Mouse (Mus musculus) cerebellum, adult 9-11 months (tissue): ENCODE measurements at regions not wholly inside any gene's neighbourhood (a gene's known extent, or its start where the extent isn't known, plus 50 kb on each side); places are given as distances from the start of the nearest gene placed in this dataset.
"Not testable (repeated sequence)": the region's sequence is repeated elsewhere in the genome, so short reads cannot be mapped to it uniquely, and the experiment has no call there.

Experiments
- DNase-seq: peaks from one replicate; pipeline ENCODE4 v3.0.0; 2022

DNA sequence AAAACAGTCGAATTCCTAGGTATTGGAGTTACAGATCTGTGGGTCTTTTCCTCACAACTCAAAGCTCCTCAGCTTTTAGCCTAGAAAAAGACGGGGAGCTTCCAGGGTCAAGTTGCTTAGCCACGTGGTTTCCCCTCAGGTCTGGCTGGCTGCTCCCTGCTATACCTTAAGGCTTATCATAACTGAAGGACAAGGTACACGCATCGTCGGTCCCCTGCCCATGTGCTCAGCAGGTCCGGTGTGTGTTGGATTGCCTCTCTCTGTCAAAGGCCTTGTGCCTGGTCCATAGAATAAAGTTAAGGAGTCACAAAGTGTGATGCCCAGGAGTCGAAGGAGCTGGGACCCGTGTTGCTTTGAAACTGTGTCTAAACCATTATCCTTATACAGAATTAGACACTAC is 337.7 kb upstream of the Rgma start:
- no peak for DNase-seq

DNA sequence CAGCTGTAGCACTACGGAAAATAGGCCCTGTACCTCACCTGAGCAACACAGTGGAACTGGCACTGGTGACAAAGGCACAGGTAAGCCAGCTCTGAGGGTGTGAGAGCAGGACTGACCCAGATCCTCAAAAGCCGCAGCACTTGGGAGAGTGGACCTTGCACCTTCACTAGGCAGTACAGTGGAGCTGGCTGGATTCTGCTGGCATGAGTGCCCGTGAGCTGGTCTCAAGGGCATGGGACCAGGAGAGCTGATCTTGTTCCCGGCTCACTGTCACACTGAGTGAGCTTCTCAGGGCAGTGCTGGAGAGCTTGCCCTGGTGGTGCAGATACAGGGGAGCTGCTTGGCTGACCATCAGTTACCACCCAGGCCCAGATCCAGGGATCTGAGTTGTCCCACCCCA is 335.4 kb upstream of the Rgma start:
- no peak for DNase-seq

DNA sequence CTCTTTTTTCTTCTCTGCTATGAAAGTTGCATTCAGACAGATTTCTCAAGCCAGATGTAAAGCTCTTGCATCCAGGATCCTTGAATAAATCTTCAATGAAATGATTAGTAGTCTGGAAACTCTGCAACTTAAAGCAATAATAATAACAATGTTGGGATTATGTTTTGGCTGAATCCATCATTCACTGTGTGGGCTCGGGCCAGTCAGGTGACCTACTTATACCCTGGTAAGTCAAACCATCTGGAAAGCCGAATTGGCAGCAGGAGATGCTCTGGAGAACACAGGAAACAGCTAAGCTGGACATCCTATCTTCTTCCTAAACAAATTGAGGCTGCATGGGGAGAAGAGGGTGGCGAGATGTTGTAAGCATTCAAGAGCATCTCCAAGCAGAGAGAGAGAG is 331.0 kb upstream of the Rgma start:
- DNase-seq, result no peak

DNA sequence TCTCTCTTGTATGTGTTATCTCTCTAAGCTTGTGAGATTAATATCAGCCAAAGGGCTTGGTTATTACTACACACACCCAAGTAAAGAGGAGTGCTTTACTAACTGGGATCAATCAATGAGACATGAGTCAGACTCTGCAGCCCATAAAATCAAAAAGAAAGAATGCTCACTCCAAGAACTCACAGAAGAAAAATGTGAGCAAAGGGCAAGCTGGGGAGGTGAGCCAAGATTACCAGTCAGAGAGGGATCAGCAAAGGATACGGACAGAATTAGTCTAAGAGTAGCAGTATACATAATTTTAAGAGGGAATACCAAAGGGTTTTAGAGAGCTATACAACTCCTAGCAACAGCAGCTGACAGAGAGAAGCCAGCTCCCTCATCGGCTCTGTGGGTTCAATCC is 319.4 kb upstream of the Rgma start:
- DNase-seq, result no peak

DNA sequence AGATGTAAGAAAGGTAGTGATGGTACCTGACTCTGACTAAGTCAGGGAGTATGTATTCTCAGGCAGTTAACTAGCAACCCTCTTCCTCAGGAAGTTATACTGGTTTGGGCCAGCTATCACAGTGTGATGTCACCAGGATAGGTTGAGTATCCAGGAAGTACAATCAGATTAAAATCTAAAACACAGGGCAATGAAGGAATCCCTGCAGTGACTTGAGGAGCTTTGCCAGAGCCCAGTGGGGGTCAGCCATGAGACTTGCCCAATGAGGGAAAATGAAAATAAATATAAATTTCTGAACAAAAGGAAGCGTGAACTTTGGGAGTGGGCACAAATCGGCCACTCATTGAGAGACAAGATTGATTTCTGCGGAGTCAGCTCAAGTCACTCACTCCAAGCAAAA is 311.8 kb upstream of the Rgma start:
- no peak for DNase-seq

DNA sequence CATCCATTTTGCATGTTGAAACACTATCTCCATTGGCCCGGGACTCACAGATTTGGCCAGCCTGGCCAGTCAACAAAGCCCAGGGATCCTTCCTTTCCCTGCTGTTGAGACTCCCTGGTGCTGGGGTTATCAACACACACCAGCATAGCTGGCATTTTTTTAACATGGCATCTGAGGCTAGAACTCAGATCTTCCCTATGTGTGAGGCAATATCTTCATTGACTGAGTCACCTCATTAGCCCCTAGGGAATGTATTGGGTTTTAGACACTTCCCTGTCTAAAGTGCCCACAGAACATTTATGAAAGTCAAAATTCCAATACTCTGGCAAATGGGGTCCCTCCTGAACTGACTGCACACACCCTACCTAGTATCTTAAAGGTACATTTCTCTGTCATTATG is 306.8 kb upstream of the Rgma start:
- no peak for DNase-seq

DNA sequence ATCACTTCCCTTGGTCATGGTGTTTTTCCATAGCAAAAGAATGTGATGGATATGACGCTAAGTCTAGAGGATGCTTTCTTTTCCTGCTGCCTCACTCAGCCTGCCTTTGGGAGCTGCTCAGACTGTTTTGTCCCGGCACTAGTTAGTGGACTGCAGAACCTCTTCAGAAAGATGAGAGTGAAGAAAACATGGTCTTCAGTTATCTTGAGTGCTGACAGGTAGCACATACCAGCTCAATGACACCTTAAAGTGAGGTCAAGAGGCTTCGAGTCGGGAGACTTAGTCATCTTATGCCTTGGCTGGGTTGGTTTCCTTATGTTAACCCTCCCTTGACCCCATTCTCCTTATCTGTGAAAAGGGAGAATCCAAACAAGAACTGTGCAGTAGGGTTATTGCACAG is 306.0 kb upstream of the Rgma start:
- no peak for DNase-seq

DNA sequence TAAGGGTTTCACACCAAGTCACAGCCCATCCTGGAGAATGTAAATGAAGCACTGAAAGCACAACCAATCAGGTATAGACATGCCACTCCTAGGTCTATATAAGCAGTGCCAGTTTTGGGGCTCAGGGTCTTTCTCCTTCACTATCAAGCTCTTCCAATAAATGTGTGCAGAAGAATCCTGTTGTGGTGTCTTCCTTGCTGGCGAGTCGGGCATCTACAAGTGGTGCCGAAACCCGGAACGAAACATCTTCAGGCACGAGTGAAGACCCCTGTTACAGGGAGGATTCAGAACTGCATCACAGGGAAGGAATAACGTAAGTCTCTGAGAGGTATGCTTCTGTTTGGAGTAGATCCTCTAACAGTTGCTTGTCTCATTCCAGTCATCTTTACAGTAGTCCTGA is 299.9 kb upstream of the Rgma start:
- DNase-seq, result not testable (repeated sequence)

DNA sequence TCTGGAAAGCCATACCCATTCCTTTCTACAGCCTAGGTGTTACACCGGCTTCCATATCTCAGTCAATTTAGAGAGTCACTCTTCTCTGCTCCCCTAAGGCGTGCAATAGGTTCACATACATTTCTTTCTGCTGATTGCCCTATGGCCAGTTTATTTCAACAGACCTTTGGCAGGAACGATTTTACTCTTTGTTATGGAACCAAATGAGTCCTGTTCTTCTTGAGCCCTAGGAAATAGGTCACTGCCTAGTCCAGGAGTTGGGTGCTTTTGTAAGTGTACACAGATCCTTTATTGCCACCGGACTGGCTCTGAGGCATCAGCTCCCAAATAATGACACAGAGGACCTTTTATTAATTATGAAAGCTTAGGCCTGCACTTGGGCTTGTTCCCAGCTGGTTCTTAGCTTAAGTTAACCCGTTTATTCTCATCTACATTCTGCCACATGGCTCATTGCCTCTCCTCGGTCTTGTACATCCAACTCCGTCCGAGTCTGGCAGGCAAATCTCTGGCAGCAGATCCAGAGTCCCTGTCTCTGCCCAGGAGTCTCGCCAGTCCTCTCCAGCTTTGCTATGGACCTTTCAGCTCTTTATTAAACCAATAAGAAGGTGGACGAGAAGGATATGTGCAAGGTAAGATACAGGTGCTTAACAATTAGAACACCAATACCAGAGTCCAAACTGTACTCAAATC is 287.7 kb upstream of the Rgma start:
- DNase-seq, result peak; percentile 20

DNA sequence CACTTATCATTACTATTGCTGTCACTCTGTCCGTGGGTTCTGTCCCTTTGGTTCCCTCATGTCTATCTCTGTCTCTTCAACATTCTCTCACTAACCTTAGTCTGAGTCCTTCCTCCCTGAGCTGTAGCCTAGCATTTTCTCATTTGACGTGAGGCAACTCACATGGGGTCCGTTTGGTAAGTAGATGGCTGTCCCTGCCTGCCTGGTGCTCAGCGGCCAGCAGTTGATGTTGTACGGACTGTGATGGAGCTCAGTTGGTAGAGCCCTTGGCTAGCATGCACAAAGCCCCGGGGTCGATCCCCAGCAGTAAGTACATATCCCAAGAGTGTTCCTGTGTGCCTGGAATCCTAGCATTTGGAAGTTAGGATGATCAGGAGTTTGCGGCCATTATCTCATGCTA is 287.0 kb upstream of the Rgma start:
- DNase-seq, result no peak

DNA sequence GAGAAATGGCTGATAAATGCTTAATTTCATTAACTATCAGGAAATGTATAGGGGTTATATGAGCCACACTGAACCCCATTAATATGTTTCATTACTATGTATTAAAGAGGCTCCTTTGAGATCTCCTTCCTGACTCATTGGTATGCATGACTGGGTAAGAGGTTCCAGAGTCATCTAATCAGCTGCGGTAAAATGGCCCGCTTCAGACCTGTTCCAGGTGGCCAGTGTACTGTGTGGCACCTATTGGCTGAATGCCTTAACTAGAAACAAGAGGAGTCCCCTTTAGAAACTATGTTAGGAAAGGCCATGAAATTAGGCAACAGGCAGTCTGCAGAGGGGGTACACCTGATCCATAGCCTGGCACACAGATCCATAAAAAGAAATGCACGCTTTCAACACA is 283.6 kb upstream of the Rgma start:
- DNase-seq, result no peak

DNA sequence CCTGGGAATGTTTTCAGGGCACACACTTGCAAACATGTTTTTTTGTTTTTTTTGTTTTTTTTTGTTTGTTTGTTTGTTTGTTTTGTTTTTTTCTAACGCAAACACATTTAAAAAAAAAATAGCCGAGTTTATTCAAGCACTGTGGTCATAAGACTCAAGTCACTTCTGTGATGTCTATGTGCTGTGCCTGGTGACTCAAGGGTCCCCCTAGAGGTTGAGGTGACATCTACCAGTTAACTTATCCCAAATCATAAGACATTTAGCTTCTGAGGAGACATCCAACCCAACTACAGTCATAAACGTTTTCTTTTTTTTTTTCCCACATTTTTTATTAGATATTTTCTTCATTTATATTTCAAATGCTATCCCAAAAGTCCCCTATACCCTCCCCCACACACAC is 281.2 kb upstream of the Rgma start:
- DNase-seq, result no peak

DNA sequence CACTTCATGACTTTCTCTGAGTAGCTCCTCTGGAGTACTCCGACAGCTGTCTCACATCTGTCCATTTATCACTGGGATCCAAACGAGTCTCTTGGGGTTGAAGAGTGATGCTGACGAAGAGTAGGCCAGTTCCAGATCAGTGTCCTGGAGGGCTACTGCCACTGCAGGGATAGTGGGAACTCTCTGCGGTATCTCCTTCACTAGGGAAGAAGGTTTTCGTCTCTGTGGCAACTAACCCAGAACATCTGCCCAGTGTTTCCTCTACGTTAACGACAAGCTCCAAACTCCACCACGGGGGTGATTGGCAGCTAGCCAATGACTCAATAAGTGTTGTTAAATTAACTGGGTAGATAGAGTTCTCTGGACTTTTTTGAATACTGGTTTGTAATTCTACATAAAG is 256.4 kb upstream of the Rgma start:
- no peak for DNase-seq

DNA sequence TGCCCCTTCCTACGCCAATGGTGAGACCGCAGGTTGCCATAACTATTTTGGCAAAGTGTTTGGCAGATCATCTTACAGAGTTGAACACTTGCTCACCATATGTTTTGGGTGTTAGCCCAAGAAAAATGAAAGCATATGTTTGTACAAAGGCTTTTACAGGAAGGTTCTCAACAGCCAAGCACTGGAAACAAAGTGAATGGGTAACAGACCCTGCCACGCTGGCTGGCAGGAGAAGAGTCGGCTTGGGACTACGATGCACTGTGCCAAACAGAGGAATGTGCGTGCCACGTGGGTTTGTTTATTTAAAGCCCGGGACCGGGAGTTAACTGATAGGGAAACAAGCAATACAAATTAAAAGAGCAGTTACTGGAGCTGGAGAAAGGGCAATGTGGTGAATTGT is 255.0 kb upstream of the Rgma start:
- no peak for DNase-seq

DNA sequence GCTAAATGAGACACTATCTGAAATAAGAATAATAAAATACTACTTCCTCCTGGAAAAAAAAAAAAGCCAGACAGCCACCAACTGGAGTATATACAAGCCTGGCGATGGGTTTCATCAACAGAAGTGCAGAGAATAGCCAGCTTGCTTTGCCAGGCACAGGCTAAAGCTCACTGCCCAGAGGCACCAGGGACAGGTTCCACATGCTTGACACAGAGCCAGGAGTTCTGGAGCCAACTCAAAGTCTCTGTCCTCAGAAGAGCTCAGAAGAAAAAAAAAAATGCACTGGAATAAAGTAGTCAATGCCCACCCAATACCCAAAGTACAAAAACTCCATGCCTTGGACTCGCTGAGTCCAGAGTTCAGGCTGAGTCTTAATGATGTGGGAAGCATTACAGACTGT is 250.3 kb upstream of the Rgma start:
- DNase-seq, result no peak

DNA sequence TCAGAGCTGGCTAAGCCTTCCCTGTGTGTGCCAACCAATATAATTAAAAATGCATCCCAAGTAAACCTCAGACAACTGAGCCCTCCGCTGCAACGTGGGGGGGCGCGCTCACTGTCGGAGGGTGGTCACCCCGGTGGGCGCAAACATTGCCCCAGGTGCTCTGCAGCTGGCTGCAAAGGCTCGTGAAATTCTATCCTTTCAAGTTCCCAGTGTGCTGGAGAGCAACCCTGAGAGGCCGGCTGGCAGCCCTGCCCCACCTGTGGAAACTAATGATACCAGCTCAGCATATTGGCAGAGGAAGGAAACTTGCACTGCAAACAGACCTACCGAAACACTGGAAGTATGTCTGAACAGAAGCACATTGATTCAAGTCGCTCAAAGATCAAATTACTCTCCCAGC is 249.4 kb upstream of the Rgma start:
- no peak for DNase-seq

DNA sequence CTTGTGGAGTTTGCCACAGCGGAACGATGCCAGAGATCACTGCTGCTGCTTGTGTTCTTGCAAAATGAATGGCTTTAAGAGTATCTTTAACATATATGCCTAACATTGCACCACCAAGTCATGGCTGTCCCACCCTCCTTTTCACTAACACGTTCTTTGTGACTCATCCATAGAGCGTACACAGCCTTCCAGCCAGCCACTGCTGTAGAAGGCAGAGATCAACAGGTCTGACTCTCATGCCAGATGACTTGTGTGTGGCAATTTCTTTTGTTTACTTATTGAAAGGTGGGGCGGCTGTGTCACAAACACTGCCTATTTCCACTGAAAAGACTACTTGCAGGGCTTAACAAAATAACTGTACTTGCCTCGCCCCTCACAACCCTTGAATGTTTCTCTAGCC is 239.5 kb upstream of the Rgma start:
- DNase-seq, result no peak

DNA sequence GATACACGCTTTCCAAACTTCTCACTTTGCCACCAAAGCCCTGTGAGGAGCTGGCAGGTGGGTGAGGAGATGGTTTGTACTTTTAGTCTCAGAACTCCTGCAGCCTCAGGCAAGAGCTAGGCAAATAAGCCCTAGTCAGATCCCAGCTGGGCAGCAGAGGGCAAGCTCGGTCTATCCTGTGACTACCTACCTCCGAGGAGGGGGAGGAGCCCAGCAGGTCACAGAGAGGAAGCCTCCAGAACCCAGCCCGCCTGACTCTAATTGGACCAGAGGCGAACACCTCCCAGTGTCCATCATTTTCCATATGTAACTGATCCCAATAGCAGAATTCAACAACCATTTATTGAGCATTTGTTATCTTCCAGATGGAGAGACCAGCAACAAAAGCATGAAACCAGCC is 237.0 kb upstream of the Rgma start:
- peak; percentile 12 for DNase-seq

DNA sequence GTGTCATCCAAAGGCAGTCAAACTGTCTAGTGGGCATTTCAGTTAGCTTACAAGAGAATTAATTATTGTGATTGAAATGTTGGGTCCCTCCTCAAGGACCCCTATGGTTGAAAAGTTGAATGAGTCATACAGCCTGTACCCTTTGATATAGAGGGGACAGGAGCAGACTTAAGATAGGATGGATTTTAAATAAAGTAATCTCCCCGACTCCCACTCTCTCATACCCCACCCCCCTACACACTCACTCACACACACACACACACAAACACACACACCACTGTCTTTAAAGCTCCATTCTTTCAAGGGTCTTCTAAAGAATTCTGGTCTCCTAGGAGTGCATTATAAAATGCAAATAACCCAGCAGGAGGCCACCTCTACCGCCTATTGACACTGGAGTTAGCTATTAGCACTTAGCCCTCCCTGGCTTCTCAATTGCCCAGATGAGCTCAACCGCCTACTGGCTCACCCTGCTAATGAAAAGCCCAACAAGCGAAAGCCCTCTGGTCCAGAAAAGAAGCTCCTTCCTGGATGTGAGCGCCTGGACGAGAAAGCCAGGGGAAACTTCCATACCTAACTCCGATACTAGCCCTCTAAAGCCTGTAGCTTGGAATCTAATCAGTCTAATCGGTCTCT is 236.3 kb upstream of the Rgma start:
- DNase-seq, result no peak

DNA sequence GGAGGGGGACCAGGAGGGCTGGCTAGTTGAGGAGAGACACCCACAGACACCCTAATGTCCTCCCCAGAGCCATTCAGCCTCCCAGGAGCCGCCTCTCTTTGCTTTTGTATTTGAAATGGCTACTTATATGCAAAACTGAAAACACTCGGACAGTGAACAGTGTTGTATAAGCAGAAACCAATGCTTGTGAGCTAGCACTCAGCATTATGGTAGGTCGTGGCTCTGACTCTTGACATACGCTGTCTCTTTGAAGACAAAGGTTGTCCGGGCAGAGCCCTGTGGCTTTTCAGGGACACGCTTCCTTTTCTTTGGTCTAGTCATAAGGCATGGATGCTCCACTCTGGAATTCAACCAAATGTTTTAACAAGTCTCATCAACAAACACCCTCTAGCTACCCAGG is 235.4 kb upstream of the Rgma start:
- DNase-seq, result no peak

DNA sequence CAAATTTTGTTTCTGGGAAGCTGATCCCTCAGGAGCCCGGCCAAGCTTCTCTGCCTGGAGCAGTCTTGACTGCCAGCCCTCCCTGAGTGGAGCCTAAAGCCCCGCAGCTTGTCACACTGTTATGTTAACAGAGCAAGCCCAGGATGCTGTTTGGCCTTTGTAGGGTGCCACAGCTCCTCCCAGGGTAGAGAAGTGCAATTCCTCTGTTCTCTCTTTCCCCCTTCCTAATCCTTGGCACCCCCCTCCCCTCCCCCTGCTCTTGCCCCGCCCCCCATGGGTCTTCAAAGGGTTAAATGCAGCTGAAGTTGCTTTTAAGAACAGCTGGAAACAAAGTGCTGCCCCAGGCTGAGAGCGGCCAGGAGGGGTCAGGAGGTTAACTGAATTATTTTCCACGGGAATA is 234.1 kb upstream of the Rgma start:
- DNase-seq, result no peak

DNA sequence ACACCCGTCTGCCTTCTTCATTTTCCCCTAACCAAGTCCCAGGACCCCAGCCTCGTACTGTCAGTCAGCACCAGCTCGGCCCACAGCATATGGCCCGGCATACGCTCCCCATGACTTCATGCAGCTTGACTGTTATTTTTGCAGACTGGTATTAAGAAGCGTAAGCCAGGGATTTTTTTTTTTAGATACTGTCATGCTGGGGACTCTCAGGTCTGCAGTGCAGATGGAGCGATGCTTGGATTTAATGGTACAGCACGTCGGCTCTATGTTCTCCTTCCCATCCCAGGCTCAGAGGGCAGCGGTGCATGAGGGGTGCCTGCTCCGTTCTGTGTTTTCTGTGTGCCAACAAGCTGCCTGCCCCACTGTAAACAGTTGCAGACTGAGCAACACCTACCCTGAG is 231.4 kb upstream of the Rgma start:
- DNase-seq, result no peak

DNA sequence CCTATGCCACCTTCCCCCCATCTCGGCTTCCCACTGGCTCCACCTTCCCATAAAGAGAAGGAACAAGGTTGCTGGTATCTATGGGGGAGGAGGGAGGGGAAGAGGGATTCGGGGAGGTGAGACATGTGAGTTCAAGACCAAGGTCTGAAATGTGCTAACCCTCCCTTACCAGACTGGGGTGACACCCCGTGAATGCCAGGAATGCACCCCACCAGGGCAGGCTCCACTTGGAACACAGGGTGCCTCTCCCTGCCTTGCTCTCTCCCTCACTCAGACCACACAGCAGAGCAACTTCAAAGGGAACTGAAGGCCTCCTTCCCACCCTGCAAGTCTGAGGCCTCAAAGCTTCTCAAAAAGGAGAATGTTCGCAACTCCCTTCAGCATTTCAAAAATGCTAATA is 230.5 kb upstream of the Rgma start:
- no peak for DNase-seq

DNA sequence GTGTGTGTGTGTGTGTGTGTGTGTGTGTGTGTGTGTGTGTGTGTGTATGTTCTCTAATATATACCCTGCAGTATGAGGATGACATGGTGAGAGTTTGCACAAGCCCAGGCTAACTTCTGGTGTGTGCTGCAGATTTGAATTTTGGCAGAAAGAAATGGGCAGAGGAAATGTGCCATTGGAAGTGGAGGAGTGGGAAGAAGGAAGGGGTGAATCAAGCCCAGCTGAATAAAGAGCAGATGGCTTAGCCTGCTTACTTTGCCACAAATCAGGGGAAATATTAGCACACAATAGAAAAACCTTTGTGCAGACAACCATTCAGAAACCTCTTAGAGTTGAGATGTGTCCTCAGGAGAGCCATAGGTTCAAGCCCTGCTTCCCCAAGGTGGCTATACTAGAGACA is 228.1 kb upstream of the Rgma start:
- DNase-seq, result no peak

DNA sequence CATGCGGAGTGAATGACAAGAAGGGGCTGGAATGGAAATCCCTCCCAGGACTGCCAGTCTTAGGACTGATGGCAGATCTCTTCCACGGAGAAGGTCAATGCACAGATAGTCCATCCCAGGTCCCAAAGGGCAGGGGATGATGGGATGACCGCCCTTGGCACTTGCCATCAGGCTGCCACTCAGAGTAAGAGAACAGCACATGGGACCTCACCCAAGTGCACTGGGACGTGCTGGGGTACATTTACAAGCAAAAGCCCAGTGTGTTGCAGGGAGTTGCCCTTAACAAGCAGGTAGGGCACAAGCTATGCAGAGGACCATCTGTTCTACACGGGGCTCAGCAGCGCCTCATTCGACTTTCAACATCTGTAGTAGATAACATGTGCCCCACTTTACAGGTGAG is 224.9 kb upstream of the Rgma start:
- DNase-seq, result no peak
